8 mouse cellular contexts compared by ENCODE assay signal in the genomic region with DNA sequence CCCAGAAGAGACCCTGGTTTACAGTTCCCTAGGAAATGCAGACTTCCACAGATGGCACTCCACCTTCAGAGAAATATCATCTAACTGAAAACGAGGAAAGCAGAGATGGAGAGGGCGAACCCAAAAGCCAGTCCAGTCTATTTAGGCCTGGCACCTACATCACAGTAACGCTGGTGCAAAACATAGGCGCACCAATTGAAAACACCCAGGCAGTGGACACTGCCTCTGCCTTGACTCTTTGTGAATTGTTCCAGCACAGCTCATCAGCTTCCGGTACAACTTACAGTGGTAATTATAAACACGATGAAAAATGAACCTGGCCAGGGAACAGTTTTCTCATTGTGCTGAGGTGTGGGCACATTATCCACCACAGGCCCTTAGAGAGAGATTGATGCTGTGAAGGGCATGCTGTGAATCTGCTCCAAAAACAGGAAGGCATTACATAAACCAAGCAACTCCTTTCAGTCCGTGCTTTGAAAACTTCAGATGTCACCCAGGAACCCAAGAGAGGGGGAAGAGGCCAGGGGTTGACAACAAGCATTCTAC. TPM values are rescaled to one million over a fixed set of nuclear protein-coding genes. Genes with fewer than 3 reads are reported as not detected.
DNase-seq lines count a peak whose midpoint lies in the region; ATAC-seq and TF ChIP-seq lines count a peak whose summit lies in the region.

No protein-coding gene starts in this region.

- H3K4me2 ChIP-seq in forebrain, postnatal 0 days (ENCODE audit: low read depth), result peak overlapping the region; percentile 61
- H3K4me2 ChIP-seq in liver, embryonic 11.5 days, result peak overlapping the region; percentile 75
- H3K4me2 ChIP-seq in neural tube, embryonic 12.5 days (replicated peaks), result peak overlapping the region; percentile 71

- no peaks in the 10 kb centered on the region for H3K9me3 ChIP-seq in forebrain, postnatal 0 days (ENCODE audit: low read length)
- no peaks in the 10 kb centered on the region for H3K9me3 ChIP-seq in liver, embryonic 11.5 days (ENCODE audit: control insufficient read depth, low read length)
- H3K9me3 ChIP-seq in neural tube, embryonic 12.5 days, result no peaks in the 10 kb centered on the region

- peaks cover 4% of the 10 kb centered on the region for H3K4me1 ChIP-seq in bone marrow macrophage, adult 2 months (ENCODE audit: control insufficient read depth, insufficient read depth, low read length)
- H3K4me1 ChIP-seq in forebrain, postnatal 0 days (ENCODE audit: insufficient read depth), result peaks cover 21% of the 10 kb centered on the region
- H3K4me1 ChIP-seq in liver, embryonic 11.5 days (replicated peaks; ENCODE audit: control insufficient read depth, insufficient read depth, low read length), result peaks cover 5% of the 10 kb centered on the region
- H3K4me1 ChIP-seq in neural tube, embryonic 12.5 days, result peaks cover 36% of the 10 kb centered on the region

- TF ChIP-seq POLR2A in bone marrow macrophage, adult 2 months (IDR thresholded peaks at IDR 0.05; ENCODE audit: borderline replicate concordance, low read depth, low read length), result no peak

- DNase-seq in kidney, adult 9 months, result peak; percentile 27
- DNase-seq in kidney, adult 8-10 months, result no peak
- DNase-seq in forebrain, postnatal 0 days, result no peak
- DNase-seq in liver, embryonic 11.5 days (ENCODE audit: low spot score), result no peak
- DNase-seq in spleen, postnatal 36 days (ENCODE audit: low spot score in 2 of 2), result no peak
- no peak for DNase-seq in adrenal gland, postnatal 10 days

- H3K36me3 ChIP-seq in forebrain, postnatal 0 days (ENCODE audit: insufficient read depth), result no peaks in the 10 kb centered on the region
- no peaks in the 10 kb centered on the region for H3K36me3 ChIP-seq in liver, embryonic 11.5 days (ENCODE audit: control insufficient read depth, insufficient read depth, low read length)
- no peaks in the 10 kb centered on the region for H3K36me3 ChIP-seq in neural tube, embryonic 12.5 days

- no peak overlapping the region; the same call in 1 of the 2 replicates for H3K27ac ChIP-seq in bone marrow macrophage, adult 2 months (ENCODE audit: insufficient read depth, low read depth, low read length)
- H3K27ac ChIP-seq in forebrain, postnatal 0 days (ENCODE audit: low read depth, low read length), result peak overlapping the region; percentile 98
- 0 out of 2 replicates have a peak overlapping the region, but pooled peaks have one; percentile 73 for H3K27ac ChIP-seq in liver, embryonic 11.5 days (ENCODE audit: low read depth, low read length)
- peak overlapping the region; percentile 94 for H3K27ac ChIP-seq in neural tube, embryonic 12.5 days

- 9% methylated on average over 7 of the region's 7 CpGs for whole genome bisulfite sequencing in forebrain, postnatal 0 days
- 31% methylated on average over 7 of the region's 7 CpGs for WGBS in liver, embryonic 11.5 days
- WGBS in neural tube, embryonic 12.5 days, result 13% methylated on average over 7 of the region's 7 CpGs

- no peaks in the 10 kb centered on the region for H3K27me3 ChIP-seq in forebrain, postnatal 0 days (ENCODE audit: insufficient read depth, low read length)
- H3K27me3 ChIP-seq in liver, embryonic 11.5 days (replicated peaks; ENCODE audit: control insufficient read depth, insufficient read depth, low read length), result peaks cover 30% of the 10 kb centered on the region
- H3K27me3 ChIP-seq in neural tube, embryonic 12.5 days (replicated peaks), result no peaks in the 10 kb centered on the region

- H3K4me3 ChIP-seq in bone marrow macrophage, adult 2 months (ENCODE audit: insufficient read depth, low read length), result peak overlapping the region; percentile 80
- peak overlapping the region; percentile 89 for H3K4me3 ChIP-seq in forebrain, postnatal 0 days (ENCODE audit: low read depth, low read length)
- H3K4me3 ChIP-seq in liver, embryonic 11.5 days (ENCODE audit: low read depth, low read length), result peak overlapping the region; percentile 76
- H3K4me3 ChIP-seq in neural tube, embryonic 12.5 days, result peak overlapping the region; percentile 95

- no peak for TF ChIP-seq CTCF in bone marrow macrophage, adult 2 months (IDR thresholded peaks at IDR 0.05; ENCODE audit: low read depth, low read length)
- no peak for TF ChIP-seq CTCF in forebrain, postnatal 0 days (IDR thresholded peaks at IDR 0.05; ENCODE audit: low read depth)

- H3K9ac ChIP-seq in forebrain, postnatal 0 days, result peak overlapping the region; percentile 96
- H3K9ac ChIP-seq in liver, embryonic 11.5 days (ENCODE audit: low read depth, low read length), result peak overlapping the region; percentile 71
- H3K9ac ChIP-seq in neural tube, embryonic 12.5 days, result peak overlapping the region; percentile 99

- no peak for ATAC-seq in forebrain, postnatal 0 days
- no peak for ATAC-seq in liver, embryonic 11.5 days (replicated peaks; ENCODE audit: low FRiP score)
- ATAC-seq in neural tube, embryonic 12.5 days (ENCODE audit: low FRiP score, low read depth), result peak; percentile 9

RNA-seq across cellular contexts. Expression of a gene that starts 1.5 kb away (rescaled TPM):
- 25.5 and 26.0 TPM in 2 replicates for polyA plus RNA-seq in bone marrow macrophage, adult 2 months (2012; ENCODE audit: insufficient read depth, insufficient read length, missing spikeins)
- total RNA-seq in forebrain, postnatal 0 days (2014; rRNA removed), result 62.6 and 80.1 TPM in 2 replicates
- polyA plus RNA-seq in forebrain, postnatal 0 days (2015; fragmentation: Nextera tagmentation; extraction: Ambion mirVana), result 49.7 and 57.1 TPM in 2 replicates
- polyA plus RNA-seq in liver, embryonic 11.5 days (2014; fragmentation: Nextera tagmentation; extraction: Ambion mirVana), result 18.5 TPM in 2 replicates
- 71.9 and 85.8 TPM in 2 replicates for polyA plus RNA-seq in neural tube, embryonic 12.5 days (2016; fragmentation: Nextera tagmentation; extraction: Ambion mirVana)
- 10 to 100 TPM; 34.9 to 36.8 TPM for total RNA-seq in adrenal gland, postnatal 10 days (2021)
